Comparison of ENCODE assay signal across 16 mouse cellular contexts in the genomic region with DNA sequence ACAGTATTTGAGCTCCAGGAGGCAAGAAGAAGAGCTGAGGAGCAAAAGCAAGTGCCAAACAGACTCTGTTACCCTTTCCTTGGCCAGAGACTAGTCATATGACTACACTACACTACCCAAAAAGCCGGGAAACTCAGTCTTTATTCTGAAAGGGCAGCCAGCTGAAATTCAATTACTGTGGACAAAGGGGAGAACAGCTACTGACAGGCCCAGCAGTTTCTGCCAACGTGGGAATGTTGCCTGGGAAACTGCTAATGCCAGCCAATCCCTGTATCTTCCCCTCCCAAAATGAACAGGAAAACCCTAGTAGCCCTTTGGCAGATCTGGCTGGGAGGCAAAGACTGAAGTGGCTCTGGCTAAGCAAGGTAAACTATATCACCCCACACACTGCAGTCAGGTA. TPM values are rescaled to one million over a fixed set of nuclear protein-coding genes. Genes with fewer than 3 reads are reported as not detected.
DNase-seq lines count a peak whose midpoint lies in the region; ATAC-seq lines count a peak whose summit lies in the region.
"Had no signal": no experiment of that assay in that cellular context is flagged by ENCODE, and none has a peak within 500 bp of the region (broad histone marks: within the 10 kb centered on the region; RNA-seq: fewer than 3 reads in every experiment).

No protein-coding gene starts in this region.

- DNase-seq in right cerebral cortex, adult 18-20 months = peak; percentile 55
- no peak for DNase-seq in right cerebral cortex, postnatal 25 days
- DNase-seq in hindbrain, embryonic 14.5 days (ENCODE audit: low spot score) = peak; percentile 72
- peak; percentile 64 for DNase-seq in left cerebral cortex, postnatal 4 days
- DNase-seq in right cerebral cortex, postnatal 4 days = peak; percentile 50
- no peak for DNase-seq in adrenal gland, postnatal 10 days
- no peak for DNase-seq in gastrocnemius, adult 8-10 months (ENCODE audit: low spot score in 2 of 2)
- DNase-seq: kidney, postnatal 14 days; liver; lung, postnatal 36 days; thymus, adult 18-20 months had no signal

- no peak overlapping the region for H3K4me2 ChIP-seq in hindbrain, embryonic 14.5 days (replicated peaks)
- H3K4me2 ChIP-seq: embryonic facial prominence, embryonic 15.5 days had no signal

- 0 out of 2 replicates have a peak, but pooled peaks cover 5% of the 10 kb centered on the region for H3K4me1 ChIP-seq in hindbrain, embryonic 14.5 days (replicated peaks; ENCODE audit: control insufficient read depth, insufficient read depth, low read length)
- H3K4me1 ChIP-seq: embryonic facial prominence, embryonic 15.5 days had no signal

- peak; percentile 48; the same call in 1 of the 2 replicates for ATAC-seq in hindbrain, embryonic 14.5 days (ENCODE audit: low FRiP score)
- no peak for ATAC-seq in CD4-positive, CD25-positive, alpha-beta regulatory T cell, adult 4 months

- H3K27ac ChIP-seq in hindbrain, embryonic 14.5 days = no peak overlapping the region
- H3K27ac ChIP-seq: embryonic facial prominence, embryonic 15.5 days had no signal

- intact Hi-C loops in left cerebral cortex, postnatal 4 days (cut with DNase I) = no loop called here

- 4% methylated on average over 2 of the region's 2 CpGs for WGBS in hindbrain, embryonic 14.5 days

- no peak overlapping the region for H3K4me3 ChIP-seq in hindbrain, embryonic 14.5 days (replicated peaks; ENCODE audit: low read length)
- H3K4me3 ChIP-seq: embryonic facial prominence, embryonic 15.5 days had no signal

- H3K9me3 ChIP-seq in hindbrain, embryonic 14.5 days (ENCODE audit: control insufficient read depth, low read length) = no peaks in the 10 kb centered on the region
- H3K9me3 ChIP-seq: embryonic facial prominence, embryonic 15.5 days had no signal

- no peaks in the 10 kb centered on the region for H3K27me3 ChIP-seq in hindbrain, embryonic 14.5 days (ENCODE audit: control insufficient read depth, insufficient read depth, low read length)
- H3K27me3 ChIP-seq: embryonic facial prominence, embryonic 15.5 days had no signal

- H3K36me3 ChIP-seq in hindbrain, embryonic 14.5 days (replicated peaks; ENCODE audit: control insufficient read depth, insufficient read depth) = no peaks in the 10 kb centered on the region
- H3K36me3 ChIP-seq: embryonic facial prominence, embryonic 15.5 days had no signal

- H3K9ac ChIP-seq in hindbrain, embryonic 14.5 days = no peak overlapping the region; the same call in 1 of the 2 replicates
- H3K9ac ChIP-seq: embryonic facial prominence, embryonic 15.5 days had no signal

RNA-seq across cellular contexts. Expression of a gene that starts 51.0 kb away (rescaled TPM):
- 0.58 and 0.65 TPM in 2 replicates for polyA plus RNA-seq in hindbrain, embryonic 14.5 days (2014; fragmentation: Nextera tagmentation; extraction: Ambion mirVana)
- total RNA-seq in left cerebral cortex, postnatal 4 days (2021) = 1 to 10 TPM; 4.1 to 5.1 TPM
- total RNA-seq in adrenal gland, postnatal 10 days (2021) = under 1 TPM in 1 of 2 experiments, not detected in 1; 0.45 TPM
- not detected for total RNA-seq in gastrocnemius, adult 8-10 months (2022)
- not detected for polyA plus RNA-seq in CD4-positive, CD25-positive, alpha-beta regulatory T cell, adult 4 months (2017; shearing (Covaris generic))
- total RNA-seq: hematopoietic stem cell, adult 5-6 weeks had no signal
- polyA plus RNA-seq: spleen, adult 2 months had no signal

RNA-seq across cellular contexts. Expression of a gene that starts 51.7 kb away (rescaled TPM):
- 0.63 and 1.3 TPM in 2 replicates for polyA plus RNA-seq in hindbrain, embryonic 14.5 days (2014; fragmentation: Nextera tagmentation; extraction: Ambion mirVana)
- 1 to 10 TPM in 1 of 2 experiments, under 1 TPM in 1; 0.74 to 1.4 TPM for total RNA-seq in left cerebral cortex, postnatal 4 days (2021)
- total RNA-seq in adrenal gland, postnatal 10 days (2021) = 10 to 100 TPM; 14.7 to 15.0 TPM
- total RNA-seq in gastrocnemius, adult 8-10 months (2022) = 10 to 100 TPM; 10.2 to 16.9 (median 12.0) TPM
- polyA plus RNA-seq in CD4-positive, CD25-positive, alpha-beta regulatory T cell, adult 4 months (2017; shearing (Covaris generic)) = 10 to 100 TPM; 22.5 to 44.8 TPM

RNA-seq across cellular contexts. Expression of a gene that starts 57.5 kb away (rescaled TPM):
- not detected in 2 replicates for polyA plus RNA-seq in hindbrain, embryonic 14.5 days (2014; fragmentation: Nextera tagmentation; extraction: Ambion mirVana)
- not detected for total RNA-seq in left cerebral cortex, postnatal 4 days (2021)
- not detected for total RNA-seq in adrenal gland, postnatal 10 days (2021)
- not detected for total RNA-seq in gastrocnemius, adult 8-10 months (2022)
- polyA plus RNA-seq in CD4-positive, CD25-positive, alpha-beta regulatory T cell, adult 4 months (2017; shearing (Covaris generic)) = not detected
- total RNA-seq: hematopoietic stem cell, adult 5-6 weeks had no signal
- polyA plus RNA-seq: neural tube, embryonic 11.5 days had no signal

Comparison
In these comparisons a context has a peak if more than half of its experiments do, and no peak if none do; other contexts are left out.
1. DNase-seq: peak in right cerebral cortex, adult 18-20 months (single experiment), hindbrain, embryonic 14.5 days (single experiment), left cerebral cortex, postnatal 4 days (single experiment) and right cerebral cortex, postnatal 4 days (single experiment); none in right cerebral cortex, postnatal 25 days (single experiment), adrenal gland, postnatal 10 days (single experiment) and gastrocnemius, adult 8-10 months (0 of 2).
2. RNA of a gene that starts 51.7 kb away (total RNA-seq): 14.7 to 15.0 TPM in adrenal gland, postnatal 10 days and 10.2 to 16.9 TPM in gastrocnemius, adult 8-10 months; 0.74 to 1.4 TPM in left cerebral cortex, postnatal 4 days; every median in the first group is over 4 times any median in the second.